Mouse (Mus musculus) liver, adult (tissue): ENCODE data around the gene Daglb.
A peak's percentile ranks its signal among the peaks of the same experiment; 100 is the strongest.

Experiments
- GATA4 ChIP-seq: IDR thresholded peaks from 2 replicates; pipeline ENCODE4 v1.6.1; 2014; ENCODE audit warnings: mild to moderate bottlenecking, low read length; ENCODE audit not compliant: insufficient replicate concordance

Gene Daglb

GRCm38 (mm10) chr5:143502899-143503557, 38.6 kb downstream of the Daglb start:
- TF ChIP-seq GATA4: no peak

DNA sequence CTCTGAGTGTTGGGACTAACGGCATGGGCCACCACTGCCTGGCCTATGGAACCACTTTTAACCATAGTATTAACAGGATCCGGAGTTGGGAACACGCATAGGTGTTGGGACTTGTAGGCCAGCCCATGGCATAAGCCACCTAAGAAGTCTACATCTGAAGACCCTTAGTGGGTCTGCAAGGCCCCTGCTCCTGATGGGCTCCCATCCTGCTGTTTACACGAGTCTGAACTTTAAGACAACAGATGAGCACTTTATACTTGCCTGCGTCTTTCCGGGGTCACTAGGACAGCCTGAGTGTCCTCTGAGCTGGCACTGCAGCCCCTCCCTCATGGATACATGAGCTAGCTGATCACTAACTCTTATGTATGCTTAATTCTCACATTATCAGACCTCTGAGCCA, 39.4 kb downstream of the Daglb start:
- no peak for TF ChIP-seq GATA4

DNA sequence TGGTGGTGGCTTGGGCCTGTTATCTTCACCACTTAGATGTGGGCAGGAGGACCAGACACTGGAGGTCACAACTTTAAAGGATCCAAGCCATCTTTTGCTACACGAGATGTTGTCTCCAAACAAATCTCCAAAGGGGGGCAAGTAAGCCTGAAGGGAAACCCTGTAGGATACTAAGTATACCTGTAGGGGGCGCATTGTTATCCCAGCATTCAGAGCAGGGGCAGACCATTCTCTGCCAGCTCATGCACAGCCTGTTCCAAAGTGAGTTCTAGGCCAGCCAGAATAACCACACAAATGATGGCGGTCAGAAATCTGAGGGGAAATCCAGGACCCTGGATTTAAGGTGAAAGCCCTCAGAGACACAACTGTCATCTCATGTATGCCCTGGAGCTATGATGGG, 40.1 kb downstream of the Daglb start:
- no peak for TF ChIP-seq GATA4

GRCm38 (mm10) chr5:143505056-143505455, 40.7 kb downstream of the Daglb start:
- TF ChIP-seq GATA4: no peak

DNA sequence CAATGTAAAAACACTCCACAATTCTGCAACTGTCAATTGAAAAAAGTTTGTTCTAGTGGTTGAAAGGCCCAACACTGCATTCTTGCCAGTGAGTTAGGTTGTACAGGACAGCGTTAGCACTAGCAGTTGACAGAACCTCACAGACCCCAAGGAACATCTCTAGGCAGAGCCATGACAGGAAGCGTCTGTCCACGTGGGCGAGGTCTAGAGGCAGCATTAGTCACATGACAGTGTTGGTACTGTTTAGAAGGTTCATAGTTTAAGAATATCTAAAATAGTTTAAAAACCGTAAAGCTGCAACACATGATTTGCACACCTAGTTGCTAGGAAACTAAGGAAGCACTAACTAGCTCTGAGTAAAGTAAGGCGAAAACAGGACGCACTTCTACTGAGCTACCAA, 41.2 kb downstream of the Daglb start:
- no peak for TF ChIP-seq GATA4

- TF ChIP-seq GATA4: peak; percentile 72; the same call in 1 of the 2 replicates
Measured at GRCm38 (mm10) chr5:143509294-143509693, 44.9 kb downstream of the Daglb start.

- TF ChIP-seq GATA4: no peak
Measured at GRCm38 (mm10) chr5:143509737-143510136, 45.4 kb downstream of the Daglb start.

DNA sequence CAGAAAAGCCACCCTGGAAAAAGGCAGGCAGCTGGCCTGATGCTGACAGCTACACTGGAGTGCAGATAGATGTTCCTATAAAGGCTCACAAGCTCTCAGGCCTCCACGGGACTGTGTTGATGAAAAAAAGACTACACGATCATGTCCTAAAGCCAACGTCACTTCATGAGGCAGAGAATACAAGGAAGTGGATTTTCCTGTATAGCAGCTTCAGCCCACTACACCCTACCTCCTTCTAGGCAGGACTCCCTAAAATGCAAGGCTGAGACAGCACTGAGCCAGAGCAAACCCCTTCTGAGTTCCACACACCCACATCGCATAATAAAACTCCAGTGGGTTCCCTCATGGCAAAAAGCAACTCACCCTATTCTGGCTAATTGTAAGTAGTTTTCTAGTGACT, 47.2 kb downstream of the Daglb start:
- no peak for TF ChIP-seq GATA4

GRCm38 (mm10) chr5:143512305-143512704, 47.9 kb downstream of the Daglb start:
- no peak for TF ChIP-seq GATA4

GRCm38 (mm10) chr5:143514878-143515277, 50.5 kb downstream of the Daglb start:
- no peak for TF ChIP-seq GATA4

DNA sequence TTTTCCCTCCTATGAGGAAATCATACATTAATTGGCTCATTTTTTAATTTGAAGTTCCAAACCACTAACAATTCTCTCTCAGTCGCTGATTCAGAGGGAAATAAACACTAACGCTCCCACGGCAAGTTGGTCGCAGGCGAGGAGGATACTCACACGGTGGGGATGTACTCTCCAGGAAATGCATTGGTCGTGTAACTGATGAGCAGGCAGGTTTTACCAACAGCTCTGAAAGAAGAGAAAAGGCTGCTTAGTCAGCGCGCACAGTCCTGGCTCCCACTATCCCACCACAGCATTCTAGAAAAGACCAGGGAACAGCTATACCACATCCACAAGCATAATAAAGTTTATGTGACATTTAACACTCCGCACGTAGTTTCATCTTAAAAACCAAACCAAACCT, 52.6 kb downstream of the Daglb start:
- no peak for TF ChIP-seq GATA4

DNA sequence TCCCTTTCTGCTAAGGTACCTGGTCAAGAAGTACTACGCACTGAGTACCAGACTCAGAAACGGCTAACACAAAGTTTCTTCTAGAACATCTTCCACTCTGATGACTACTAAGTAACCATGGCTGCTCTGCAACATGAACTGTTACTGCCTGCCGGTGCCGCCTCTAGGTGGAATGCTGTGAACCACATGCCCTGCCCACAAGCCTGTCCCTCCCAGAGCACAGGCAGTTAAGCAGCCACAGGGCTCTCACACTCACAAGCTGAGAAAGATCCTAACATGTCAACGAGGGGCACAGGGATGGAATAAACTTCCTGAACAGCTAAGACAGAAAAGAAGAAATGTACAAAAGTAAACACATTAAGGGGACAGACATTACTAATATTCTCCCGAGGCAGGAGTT, 53.1 kb downstream of the Daglb start:
- no peak for TF ChIP-seq GATA4

- no peak for TF ChIP-seq GATA4
Measured at GRCm38 (mm10) chr5:143518045-143518591, 53.7 kb downstream of the Daglb start.

DNA sequence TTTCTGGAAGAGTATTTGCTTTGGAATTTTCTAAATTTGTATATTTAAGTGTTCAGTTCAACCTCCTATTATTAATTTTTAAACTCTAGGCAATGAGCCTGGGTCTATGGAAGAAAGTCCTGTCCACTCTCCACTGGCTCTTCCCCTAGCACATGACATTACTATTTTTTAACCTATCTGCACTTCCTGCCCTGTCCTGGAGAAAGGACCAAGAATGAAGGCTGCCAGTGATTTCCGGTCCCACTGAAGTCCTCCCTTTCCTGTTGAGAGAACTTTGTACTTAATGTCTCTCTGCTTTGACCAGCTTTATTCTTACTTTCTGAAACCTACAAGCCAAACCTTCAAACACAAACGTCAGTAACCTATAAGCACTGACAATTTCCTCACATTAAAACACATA, 56.0 kb downstream of the Daglb start:
- TF ChIP-seq GATA4: no peak

- TF ChIP-seq GATA4: no peak
Measured at GRCm38 (mm10) chr5:143522882-143523281, 58.5 kb downstream of the Daglb start.

DNA sequence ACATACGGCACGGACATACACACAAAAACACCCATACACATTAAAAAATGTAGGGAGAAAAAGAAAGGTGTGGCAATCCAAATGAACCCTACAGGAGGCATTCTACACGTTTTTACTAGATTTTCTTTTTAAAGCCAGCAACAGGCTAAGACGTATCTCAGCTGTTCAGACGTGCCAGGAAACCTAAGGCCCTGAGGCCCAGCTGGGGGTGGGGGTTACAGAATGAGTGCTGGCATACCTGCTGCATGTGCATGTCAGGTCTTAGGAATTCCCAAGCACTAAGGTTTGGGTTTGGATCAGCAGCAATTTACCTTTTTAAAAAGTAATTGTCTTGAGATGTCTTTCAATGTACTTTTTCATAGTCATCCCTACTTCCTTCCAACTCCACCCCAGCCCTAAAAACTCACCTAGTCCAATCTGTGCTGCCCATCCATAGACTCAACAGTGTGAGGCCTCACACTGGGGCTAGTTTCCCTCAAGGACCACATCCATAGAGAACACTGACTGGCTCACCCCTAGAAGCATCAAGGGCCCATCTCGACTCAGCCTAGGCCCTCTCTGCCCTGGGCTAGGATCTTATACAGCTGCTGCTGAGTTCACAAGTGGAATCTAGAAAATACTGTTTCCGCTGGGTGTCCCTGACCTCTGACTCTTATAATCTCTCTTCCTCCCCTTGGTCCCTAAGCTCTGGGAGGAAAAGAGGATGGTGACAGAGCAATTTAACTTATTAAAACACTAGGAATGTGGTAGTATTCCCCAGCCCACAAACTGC, 61.3 kb downstream of the Daglb start:
- peak; percentile 45; the same call in 1 of the 2 replicates for TF ChIP-seq GATA4
